Mouse (Mus musculus): ENCODE measurements around the gene Efl1. TPM values are rescaled to one million over a fixed set of nuclear protein-coding genes. Genes with fewer than 3 reads are reported as not detected.

The Efl1 gene
- polyA plus RNA-seq (2012; rRNA removed): 3.3 and 3.7 TPM in 2 replicates

GRCm38 (mm10) chr7:82648353-82649080 is at the start of gene Efl1, which contains the start of gene Saxo2:
TSS of gene Efl1 (plus strand) at chr7:82648614.
TSS of gene Saxo2 (minus strand) at chr7:82648528.

Other genes with a start within 250 kb of the Efl1 start
- 0.36 and 0.56 TPM in 2 replicates for gene Saxo2, start 86 bp upstream of the Efl1 start, polyA plus RNA-seq (2012; rRNA removed)
- 1.1 and 1.5 TPM in 2 replicates for gene Mex3b, start 218.7 kb downstream of the Efl1 start, polyA plus RNA-seq (2012; rRNA removed)

Measured in liver, embryonic 14 days (tissue).